Mouse (Mus musculus) v-Abl transformed pro-B cells (cell line): Measurements from ENCODE around the gene Ddx60.
"Not testable (repeated sequence)": the region's sequence is repeated elsewhere in the genome, so short reads cannot be mapped to it uniquely, and the experiment has no call there.

ENCODE experiments used
- in situ Hi-C, 2 experiments: fragments of 400-800 bp; cut with MboI; formaldehyde crosslinking; loops; one replicate each; pipeline ENCODE4 v1.15.1; 2025; ENCODE audit not compliant: unreplicated experiment in 2 of 2

Gene Ddx60

DNA sequence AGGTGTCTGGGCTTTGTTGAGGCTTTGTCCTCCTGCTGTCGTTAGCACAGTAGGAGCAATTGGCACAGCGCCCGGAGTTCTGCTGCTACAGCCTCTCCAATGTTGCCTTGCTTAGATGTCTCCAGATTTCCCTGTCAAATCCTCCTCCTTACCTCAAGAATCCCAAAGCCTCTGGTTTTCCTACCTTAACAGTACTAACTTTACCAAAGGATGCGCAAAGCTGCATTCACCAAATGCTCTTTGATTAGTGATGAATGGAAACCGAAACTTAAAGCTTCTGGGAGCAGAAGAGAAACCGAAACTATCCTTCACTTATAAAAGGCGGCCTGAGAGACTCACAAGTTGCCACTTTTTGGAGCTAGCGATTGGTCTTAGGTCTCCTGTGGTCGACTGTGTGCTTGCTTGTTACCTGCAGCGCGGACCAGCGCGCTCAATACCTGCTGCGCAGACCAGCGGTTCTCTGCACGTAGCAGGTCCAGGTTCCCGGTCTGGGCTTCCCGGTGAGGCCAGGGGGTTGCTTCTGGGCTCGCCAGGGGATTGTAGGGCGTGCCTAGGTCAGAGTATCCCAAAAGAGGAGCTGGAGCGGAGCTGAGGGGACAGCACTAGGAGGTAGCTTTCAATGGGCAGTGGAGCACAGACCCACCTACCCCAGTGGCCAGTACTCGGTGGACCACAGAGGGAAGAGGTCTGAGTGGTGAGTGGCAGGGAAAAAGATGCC is at the start of gene Ddx60:
Ddx60 (plus strand) TSS at position 311 of the 718 bp plus-strand sequence.
- in situ Hi-C loops = no loop called here

- in situ Hi-C loops = no loop called here
These were observed 33.8 kb upstream of the Ddx60 start for GRCm38 (mm10) chr8:61894062-61894461.

DNA sequence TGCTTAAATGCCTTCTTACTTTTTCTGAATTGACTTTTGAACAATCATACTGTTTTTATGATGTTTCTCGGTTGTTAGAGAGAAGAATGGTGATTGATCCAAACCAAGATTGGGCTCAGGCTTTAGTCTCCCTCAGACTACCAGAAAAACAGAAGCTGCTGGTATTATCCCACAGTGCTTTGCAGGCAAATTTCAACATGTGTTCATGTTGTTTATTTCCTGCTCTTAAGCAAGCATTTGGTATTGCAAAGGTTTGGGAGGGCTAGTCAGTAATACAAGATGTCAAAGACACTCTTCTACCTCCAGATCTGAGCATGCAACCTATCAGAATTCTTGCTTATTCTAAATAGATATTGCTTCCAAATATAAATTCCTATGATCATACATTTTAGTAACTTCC is 31.1 kb upstream of the Ddx60 start:
- in situ Hi-C loops = no loop called here

DNA sequence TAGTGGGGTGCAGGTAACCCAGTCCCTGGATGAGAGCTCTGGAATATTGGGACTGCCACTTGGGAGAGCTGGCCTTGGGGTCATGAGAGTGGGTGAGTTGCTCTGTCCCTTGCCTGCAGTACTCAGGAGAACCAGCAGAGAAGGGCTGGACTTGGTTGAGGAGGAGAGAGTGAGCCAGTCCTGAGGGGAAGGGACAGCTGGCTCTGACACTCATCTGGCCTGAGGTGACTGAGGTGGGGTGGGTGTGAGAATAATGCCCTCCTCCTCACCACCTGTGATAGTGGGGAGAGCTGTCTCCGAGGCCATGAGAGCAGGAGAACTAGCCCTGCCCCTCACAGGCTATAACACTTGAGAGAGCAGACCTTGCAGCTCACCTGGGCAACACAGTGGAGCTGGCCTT is 30.5 kb upstream of the Ddx60 start:
- in situ Hi-C loops = no loop called here

- in situ Hi-C loops = no loop called here
These were observed 26.7 kb upstream of the Ddx60 start for GRCm38 (mm10) chr8:61901028-61901717.

DNA sequence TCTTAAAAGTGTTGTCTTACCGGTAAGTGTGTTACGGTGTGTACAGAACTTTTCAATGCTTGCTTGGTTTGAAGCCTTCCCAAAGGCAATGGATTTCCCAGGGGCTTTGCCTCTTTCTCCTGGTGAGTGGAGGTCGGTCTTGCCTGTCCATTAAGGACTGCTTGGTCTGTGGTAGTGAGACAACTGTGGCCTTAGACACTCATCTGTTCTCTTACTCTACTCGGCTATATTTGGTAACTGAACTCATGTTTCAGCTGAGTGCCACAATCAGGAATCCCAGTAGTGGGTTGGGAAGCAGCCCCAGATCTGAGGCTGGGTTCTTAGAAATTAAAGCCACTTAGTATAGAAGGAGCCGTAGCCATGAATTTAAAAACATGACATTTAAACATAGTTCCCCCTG is 25.4 kb upstream of the Ddx60 start, which contains the start of gene Palld:
Palld (minus strand) TSS at position 170 of the 400 bp plus-strand sequence.
- in situ Hi-C loops = no loop called here

GRCm38 (mm10) chr8:61908303-61909215 is 19.3 kb upstream of the Ddx60 start:
- in situ Hi-C loops = no loop called here

- in situ Hi-C loops = no loop called here
These were observed 18.6 kb upstream of the Ddx60 start for GRCm38 (mm10) chr8:61909313-61909712.

DNA sequence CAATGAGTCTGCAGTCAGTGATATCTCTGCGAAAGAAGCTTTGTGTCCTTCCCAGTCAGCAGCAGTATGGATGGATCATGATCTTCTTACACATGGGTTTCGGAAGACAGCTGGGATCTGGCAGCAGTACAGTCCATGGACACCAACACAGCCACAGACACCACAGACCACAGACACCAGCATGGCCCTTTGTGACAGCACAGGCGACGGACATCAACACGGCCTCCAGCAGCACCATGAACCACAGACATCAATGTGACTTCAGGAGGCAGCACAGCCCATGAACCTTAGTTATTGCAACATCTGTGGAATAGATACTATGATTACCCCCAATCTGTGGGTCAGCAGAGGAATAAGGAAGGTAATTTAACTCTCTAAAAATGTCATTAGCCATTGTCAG is 15.1 kb upstream of the Ddx60 start:
- in situ Hi-C loops = no loop called here

DNA sequence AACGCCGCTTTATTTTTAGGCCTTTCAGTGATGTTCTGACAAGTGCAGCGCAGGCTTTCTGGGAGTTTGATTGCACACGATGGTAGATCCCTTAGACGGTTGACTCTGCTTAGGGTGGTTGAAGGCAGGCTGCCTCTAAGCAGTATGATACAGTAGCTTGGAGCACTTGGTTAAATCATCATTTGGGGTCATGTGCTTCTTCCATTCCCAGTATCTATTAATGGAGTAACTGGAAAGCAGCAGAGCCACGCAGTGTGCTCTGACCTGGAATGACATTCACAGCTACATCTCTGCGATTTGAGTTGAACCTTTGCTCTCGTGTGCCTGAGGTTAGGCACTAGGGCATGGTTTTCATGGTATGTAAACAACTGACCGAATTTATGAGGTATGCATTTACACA is 13.9 kb upstream of the Ddx60 start:
- in situ Hi-C loops = no loop called here

- in situ Hi-C loops = no loop called here
These were observed 10.6 kb upstream of the Ddx60 start for GRCm38 (mm10) chr8:61917287-61917686.

DNA sequence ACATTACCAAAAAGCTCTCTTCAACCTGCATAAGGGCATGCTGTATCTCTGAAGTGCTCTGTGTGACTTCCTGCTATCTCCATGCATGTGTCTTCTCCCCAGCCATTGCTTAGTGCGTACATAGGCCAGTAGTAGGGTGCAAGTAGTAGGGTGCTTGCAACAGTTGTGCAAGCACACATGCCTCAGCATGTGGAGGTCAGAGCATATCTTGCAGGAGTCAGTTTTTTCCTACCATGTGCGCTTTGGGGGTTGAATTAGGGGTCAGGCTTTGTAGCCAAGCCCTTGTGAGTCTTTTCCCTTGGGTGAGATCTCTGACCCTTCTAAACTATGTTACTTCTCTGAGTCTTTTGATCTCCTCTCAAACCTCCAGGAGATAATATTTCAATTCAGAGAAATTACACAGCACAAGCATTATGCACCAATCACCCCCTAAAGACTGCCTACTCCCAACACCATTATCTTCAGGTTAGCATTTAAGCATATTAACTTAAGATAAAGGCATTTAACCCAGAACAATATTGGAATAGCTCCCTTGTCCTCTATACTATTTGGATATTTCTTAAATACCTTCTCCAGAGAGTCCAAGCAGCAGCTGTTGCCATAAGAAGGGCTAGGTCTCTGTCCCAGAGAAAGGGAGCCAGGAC is 8.6 kb upstream of the Ddx60 start:
- in situ Hi-C loops = no loop called here

DNA sequence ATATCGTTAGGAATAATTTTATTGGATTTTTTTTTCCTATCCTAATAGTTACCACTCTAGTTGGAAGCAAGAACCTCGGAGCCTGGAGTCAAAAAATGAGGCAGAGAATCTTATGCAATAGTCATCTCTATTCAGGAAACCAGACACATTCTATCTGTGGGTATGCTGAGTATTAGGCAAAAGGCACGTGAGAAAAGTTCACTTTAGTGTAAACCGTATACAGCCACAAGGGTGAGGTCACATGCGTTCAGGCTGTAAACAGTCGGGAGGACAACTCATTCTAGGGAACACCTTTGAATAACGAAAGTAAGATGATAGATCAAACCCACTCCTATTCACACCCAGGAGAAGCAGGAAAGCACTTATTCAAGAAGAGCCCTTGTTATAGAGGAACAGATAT is 7.5 kb upstream of the Ddx60 start:
- in situ Hi-C loops = no loop called here

GRCm38 (mm10) chr8:61921454-61922054 is 6.3 kb upstream of the Ddx60 start:
- in situ Hi-C loops = no loop called here

GRCm38 (mm10) chr8:61924518-61924917 is 3.4 kb upstream of the Ddx60 start:
- in situ Hi-C loops = no loop called here

DNA sequence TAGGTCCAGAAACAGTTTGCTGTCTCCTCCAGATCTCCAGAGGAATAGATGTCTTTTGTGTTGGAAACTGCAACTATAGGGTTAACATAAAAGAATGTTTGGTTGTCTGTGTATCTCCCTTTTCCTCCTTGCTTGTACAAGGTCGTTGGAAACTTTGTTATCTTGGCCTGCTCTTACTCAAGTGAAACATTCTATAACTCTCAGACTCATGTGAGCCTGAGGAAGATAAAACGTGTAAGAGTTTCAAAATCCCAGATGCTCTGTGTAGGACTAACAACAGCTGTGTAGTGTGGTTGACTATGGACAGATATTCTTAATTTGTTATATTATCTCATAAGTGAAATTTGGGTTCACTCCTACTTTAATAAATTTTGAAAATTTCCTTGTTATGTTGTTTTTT is 5.4 kb downstream of the Ddx60 start:
- in situ Hi-C loops = no loop called here

GRCm38 (mm10) chr8:61937576-61937975 is 9.7 kb downstream of the Ddx60 start:
- in situ Hi-C loops = no loop called here

GRCm38 (mm10) chr8:61964591-61965375 is 36.9 kb downstream of the Ddx60 start:
- in situ Hi-C loops = not testable (repeated sequence)

- in situ Hi-C loops = no loop called here
These were observed 41.7 kb downstream of the Ddx60 start for GRCm38 (mm10) chr8:61969581-61969980.
